Mouse (Mus musculus): ENCODE data around the gene Ccser1.

DNA sequence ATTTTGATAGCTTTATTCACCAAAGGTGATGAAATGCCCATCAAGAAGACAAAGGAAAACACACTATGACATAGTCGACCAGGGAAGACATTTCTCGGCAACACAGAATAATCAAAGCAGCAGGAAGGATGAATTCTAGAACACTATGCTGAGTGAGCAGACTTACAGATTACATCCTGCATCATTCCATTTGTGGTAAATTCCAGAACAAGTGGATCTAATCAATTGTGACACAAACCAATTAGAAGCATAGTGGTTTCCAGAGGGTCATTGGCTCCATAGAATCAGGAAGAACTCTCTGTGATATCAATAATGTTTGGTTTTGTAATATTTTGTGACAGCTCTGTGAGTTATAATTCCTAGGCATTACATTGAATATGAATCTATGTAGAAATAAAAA is 875.2 kb downstream of the Ccser1 start:
- TF ChIP-seq POLR2A (IDR thresholded peaks at IDR 0.05; ENCODE audit: borderline replicate concordance, insufficient read depth, low read length) (no peak), CTCF (IDR thresholded peaks at IDR 0.05; ENCODE audit: borderline replicate concordance, insufficient read depth, low read depth, low read length) (no peak)

Measured in cerebellum, adult 2 months (tissue).